Mouse (Mus musculus) kidney, postnatal 10 days (tissue): ENCODE measurements around the gene Trio.

ENCODE experiments used
- DNase-seq: peaks from one replicate; pipeline ENCODE4 v3.0.0; 2021; ENCODE audit warnings: mixed read lengths

Trio gene

DNA sequence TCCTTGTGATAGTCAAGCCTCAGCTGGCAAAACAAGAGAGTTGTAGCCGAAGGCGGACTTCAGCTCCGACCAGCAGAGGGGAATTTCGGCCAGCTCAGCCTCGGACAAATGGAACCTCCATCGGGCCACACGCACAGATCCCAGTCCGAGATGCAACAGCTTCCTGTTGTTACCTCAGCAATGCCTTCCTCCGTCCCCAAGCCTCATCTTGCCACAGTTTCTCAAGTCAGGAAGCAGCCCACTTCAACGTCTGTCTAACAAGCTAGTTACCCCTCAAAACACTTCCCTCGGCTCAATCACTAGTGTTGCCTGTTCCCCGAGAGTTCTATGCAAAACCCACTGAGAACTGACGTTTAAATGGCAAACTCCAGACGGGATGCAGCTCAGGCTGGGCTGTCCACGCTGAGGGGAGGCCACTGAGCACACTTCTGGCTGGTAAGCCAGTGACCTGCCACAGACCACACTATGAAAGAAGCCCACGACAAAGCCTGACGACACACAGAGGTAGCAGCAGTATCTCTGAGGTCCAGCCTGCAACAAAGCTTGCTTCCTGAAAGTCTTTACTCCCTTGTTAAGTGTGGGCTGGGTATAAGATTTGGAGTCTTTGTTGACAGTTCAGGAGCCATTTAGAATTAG lies 34.5 kb downstream of the Trio start:
- DNase-seq, result no peak

DNA sequence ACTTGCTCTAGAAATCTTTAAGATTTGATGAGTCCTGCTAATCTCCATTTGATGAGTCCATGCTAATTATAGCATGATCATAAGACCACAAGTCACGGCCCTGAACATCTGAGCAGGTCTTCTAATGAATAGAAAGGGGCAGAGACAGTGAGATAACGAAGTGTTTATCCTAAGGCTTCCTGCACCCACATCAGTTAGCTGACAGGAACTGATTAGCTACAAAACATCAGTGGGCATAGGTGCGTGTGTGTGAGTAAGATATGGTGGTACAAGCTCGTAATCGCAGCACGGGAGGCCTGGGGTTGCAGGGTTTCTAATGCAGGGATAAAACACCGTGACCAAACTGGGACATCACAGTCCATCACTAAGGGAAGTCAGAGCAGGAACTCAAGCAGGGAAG lies 37.7 kb downstream of the Trio start:
- DNase-seq, result no peak

DNA sequence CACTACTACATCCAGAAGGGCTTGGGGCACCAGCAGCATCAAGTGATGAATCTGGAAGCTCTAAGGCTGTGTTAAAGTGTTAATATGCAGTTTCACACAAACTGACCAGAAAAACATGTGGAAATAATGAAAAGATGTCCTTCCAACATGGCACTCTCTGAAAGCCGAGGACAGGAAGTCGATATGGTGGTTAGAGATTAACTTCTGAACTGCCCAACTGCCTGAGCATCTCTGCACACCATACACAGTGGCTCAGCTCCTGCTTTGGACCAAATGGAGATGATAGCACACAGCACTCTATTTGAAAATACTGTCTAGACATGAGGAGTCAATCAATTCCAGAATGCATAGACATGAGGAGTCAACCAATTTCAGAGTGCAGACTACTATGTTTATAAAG lies 40.8 kb downstream of the Trio start:
- no peak for DNase-seq

DNA sequence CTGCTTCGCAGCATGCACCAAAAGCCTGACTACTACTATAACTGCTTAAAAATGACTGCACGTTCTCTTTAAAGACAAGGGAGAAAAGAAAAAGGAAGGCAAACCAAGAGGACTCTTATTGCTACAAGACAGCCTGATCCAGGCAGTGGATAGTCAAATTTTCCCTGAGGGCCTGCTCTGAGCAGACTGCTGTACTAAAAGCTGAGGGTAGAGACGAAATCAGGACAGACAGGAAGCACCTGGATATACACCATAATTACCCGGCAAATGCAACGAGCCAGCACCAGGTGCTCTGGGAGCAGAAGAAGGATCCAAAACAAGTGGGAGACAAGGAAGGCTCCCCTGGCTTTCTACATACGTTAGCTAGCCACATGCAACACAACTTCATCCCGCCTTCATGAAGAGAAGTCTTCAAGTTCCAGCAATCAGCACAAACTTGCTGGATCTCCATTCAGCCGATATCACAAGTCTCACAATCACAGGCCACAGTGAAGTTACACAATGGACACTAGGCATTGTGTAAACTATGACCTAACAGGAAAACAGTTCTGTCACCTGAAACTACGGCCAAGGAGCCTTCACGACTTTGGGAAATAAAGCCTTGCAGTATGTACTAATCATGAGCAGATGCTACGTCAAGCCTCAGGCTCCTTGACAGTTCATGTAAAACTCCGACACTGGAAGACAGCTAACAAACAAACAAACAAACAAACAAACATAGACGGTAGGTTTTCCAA lies 43.7 kb downstream of the Trio start:
- DNase-seq, result no peak

DNA sequence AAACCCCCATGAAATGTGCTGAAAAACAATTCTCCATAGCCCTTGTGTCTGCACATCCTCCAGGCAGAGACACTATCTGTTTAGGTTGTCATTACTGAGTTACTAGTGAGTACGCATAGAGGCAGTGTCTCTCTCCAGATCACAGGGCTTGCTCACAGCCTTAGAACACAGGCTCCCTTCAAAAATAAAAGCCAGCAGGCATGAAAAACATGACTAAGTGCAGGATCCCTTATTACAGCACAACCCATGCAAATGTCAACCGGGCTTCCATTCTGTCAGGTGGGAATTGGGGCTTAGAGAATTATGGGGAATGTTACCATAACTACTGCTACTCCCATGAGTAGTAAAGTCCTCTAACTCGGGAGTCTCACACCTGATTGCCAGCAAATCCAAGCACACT lies 44.4 kb downstream of the Trio start:
- no peak for DNase-seq

DNA sequence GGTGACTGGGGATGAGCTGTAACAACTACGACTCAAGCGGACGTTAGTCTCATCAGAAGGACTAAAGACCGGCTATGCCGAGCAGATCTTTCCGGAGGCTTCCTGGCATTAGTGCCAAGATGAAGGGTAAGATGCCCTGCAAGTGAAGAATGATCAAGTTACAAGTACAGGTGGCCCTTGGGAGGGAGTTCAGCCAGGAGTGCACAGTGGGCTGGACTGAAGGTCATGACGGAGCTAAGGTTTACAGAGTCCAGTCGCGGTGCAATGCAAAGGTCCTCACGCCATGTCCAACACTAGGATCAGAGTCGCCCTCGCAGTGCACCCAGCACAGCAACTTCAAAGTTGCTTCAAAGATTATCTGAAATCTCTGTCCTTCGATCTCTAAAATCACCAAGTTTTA lies 45.2 kb downstream of the Trio start:
- peak; percentile 27 for DNase-seq

DNA sequence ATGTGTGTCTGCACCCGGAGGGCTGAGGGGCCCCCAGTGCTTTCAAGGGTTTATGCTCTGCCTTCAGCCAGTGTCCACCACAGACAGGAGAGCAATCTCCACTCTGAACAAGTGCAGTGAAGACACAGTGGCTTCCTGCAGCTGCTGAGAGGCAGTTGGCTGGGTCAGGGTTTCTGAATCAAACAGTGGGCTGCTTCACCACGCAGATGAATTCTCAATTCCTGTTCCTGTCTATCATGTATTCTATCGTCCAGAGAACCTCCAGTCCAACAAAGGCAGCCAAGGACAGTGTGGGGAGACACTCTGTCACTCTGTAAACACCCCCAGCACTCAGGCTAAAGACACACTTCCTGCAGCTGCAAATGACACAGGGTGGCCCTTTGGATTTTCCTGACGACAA lies 48.7 kb downstream of the Trio start:
- no peak for DNase-seq

DNA sequence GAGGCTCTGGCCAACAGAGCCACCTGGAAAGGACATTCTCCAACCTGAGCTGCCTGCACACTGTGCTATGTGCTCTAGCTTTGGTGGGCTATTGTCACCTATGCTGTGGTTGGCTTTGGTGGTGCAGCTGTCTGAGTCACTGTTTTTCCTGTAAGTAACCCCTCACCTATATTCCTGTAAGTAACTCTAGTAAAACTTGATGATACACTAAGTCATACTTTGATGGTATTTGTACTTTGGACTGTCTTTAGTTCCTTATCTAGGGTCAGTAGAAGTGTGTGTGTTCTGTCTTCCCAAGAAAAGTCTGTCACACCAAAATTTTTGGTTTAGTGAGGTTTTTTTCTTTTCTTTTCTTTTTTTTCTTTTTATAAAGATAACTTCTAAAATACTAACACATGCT lies 49.3 kb downstream of the Trio start:
- DNase-seq, result no peak

DNA sequence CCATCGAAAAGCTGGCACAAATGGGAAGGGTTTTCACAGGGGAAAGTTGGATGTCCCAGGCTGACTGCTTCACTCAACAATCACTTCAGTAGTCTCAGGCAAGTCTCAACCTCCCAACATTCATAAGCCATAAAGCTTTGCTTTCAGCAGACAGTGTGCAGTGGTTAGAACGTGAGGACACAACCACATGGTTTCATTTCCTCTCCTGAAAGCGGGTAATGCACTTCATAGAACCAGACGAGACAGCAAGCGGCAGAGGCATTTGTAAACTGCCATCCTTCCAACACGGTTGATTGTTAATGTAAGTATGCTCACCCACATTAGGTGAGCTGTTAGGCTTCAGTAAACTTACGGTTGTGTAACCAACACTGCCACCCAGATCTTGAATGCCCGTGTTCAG lies 51.0 kb downstream of the Trio start:
- no peak for DNase-seq

DNA sequence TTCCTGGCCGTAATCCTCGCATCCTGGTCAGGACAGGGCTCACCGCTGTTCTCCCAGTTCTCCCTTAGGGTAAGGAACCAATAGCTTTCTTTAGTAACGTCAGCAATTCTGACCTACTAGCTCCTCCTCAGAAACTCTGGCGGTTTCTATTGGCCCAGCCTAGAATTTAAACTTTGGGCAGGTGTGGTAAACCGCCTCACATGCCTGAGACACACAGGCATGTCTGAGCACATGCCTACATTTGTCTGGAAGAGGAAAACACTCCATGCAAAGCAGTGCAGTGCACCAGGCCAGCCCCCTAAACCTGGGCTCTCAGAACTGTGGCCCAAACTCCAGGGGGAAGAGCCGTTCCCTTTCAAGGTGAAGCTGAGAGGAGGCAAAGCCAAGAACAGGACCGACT lies 57.5 kb downstream of the Trio start:
- no peak for DNase-seq

DNA sequence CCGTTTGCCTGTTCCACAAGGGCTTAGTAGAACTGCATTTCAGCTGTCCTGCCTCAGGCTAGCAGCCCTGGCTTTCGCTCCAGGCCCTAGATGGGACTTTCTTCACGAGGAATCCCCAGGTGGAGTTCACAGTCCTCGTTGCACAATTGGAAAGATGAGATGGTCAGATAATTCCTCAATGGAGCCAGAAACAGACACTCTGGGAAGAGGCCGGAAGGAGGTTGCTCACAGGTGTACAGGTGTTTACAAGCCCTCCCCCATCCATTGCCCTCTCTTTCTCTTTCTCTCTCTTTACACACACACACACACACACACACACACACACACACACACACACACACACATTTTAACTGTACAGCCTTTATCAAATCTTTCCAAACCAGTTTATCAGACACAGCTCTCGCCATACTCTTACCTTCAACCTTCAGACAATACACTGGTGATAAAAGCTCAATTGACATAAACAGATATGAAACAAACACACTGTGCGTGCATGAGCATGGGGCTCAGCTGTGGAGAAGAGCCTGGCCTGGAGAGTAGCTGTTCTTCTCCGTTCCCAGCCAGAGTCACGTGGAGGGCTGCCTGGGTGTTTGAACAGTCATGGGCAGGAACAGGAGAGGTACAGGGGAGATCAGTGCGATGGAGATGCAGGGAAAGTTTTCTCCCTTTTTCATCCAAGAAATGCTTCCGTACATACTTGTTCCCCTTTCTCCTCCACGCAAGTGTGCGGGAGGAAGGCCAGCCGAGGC lies 58.3 kb downstream of the Trio start:
- no peak for DNase-seq

DNA sequence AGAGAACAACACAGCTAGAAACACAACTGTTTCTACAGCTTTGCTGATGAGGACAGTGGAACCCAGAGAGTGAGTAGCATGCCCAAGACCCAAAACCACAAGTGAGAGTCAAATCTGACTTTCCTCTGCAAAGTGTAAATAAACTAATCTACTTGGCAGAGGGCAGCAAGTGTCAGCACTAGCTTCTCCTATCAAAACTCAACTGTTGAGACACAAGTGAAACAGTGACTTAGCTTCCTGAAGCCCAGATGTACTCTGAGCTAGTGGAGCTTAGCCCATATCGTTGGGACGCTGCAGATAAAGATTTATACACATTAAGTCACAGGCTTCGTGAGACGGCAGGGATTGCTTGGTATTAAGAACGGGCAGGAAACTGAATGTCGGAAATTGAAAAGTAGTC lies 60.8 kb downstream of the Trio start:
- DNase-seq, result no peak

DNA sequence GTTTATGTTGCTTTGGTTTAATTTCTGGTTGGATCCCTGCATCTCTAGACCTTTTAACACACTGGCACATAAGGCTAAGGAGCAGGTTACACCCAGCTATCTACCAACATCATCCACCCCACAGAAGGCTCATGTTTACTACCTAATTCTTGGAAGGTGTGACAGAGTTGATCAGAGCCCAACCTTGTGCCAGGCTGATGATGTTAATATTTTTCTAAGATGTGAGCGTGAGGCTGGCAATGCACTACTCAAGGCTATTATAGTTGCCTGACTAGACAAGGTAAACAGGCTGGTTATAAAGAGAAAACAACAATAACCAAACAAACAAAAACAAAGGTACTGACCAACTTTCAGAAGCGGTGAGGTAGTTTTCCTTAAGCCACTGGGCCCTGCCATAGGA lies 62.1 kb downstream of the Trio start:
- no peak for DNase-seq

DNA sequence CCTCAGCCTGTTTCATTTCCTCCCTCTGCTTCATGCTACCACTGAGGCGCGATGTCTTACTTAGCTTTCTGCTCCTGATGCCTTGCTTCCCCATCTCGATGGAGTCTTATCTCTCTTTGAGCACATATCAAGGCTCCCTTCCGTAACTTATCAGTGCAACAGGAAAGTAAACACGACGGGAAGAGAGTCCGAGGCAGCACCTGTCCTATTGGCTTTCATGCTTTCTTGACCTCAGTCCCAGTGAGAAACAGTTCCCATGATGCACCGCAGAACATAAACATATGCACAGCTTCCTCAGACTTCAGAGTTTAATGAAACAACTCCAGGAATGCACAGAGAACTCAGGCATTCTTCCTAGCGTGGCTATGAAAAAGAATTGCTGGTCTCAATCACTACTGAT lies 65.0 kb downstream of the Trio start:
- DNase-seq, result no peak

DNA sequence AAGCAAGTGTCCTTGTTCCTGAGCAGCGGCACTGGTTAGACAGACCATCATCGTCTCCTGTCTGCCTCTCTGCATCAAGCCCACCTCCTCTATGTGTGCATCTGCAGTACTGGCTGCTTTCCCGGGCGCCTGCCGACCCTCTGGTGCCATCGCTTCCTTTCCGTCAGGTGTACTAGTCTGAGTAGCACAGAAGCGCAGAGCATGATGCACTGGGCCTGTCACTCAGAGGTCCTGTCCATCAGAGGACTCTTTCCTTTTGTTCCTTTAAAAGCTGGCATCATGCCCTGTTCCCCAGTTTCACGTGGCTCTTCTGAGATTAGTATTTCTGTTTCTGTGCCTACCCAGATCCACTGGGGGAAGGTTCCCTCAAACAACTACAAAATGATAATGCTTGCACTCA lies 67.8 kb downstream of the Trio start:
- DNase-seq, result no peak

DNA sequence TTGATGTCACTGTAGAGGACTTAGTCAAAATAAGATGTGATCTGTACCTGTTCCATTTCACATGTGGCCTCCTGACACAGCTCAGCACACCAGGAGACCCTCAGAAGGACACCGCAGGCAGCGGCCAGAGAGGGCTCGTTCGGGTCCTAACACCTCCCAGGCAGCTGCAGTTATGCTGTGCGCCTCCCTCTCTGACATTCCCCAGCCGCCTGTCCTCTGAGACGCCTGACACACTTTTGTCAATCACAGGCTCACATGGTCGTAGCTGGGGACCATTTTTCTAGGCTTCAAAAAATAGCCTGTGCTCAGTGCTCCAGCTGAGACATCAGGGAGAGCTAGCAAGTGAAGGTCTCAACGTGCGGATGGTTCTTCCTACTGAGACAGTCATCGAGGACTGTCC lies 70.0 kb downstream of the Trio start:
- DNase-seq, result no peak

DNA sequence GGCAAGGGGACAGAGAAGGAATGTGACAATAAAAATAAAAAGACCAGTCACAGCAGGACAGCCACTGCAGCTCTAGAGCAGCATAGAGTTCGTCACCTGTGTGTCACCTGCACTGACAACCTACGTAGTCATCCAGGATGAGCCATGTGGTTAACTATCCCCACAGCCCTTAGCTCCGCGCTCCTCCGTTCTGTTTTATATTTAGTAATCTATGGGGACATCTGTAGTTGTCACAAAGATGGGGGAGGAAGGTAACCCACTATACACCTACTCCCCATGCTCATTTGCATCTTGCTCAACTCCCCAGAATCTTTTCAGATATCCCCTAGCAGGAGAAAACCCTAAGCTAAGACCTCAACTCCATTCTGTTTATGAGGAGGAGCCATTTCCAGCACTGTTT lies 71.3 kb downstream of the Trio start:
- no peak for DNase-seq

DNA sequence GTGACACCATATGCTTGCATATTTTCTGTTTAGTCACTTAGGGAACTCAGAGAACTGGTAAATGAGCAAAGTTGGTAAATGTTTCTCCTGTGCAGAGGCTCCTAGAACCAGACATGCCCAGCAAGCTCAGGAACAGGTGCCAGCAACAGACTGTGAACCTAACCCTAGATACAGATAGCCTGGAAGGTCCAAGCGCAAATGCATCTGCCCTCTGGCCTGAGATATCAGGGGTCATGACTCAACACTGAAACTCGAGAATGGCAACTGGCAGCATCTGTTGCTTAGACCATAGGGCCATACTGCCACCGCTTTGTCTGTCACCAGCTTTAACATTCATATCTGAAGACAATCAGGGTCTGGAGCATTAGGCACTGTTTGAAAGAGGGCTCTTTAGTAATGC lies 72.1 kb downstream of the Trio start:
- DNase-seq, result no peak

DNA sequence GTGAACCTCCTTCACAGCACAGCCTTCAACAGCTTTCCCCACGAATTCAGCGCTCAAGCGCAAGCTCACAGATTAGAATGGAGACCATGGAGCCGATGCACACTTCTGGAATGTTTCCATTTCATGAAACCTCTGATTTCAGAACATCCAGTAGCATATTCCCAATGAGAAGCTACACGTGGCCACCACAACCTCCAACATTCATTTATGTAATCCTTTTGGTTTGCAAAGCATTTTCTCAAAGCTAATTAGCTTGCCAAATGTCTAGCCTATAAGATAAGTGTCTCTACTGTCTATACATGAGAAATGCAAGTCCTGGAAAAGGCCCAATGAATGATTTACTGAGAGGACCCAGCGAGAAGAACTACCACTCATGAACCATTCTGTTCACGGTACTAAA lies 74.5 kb downstream of the Trio start:
- DNase-seq, result no peak

DNA sequence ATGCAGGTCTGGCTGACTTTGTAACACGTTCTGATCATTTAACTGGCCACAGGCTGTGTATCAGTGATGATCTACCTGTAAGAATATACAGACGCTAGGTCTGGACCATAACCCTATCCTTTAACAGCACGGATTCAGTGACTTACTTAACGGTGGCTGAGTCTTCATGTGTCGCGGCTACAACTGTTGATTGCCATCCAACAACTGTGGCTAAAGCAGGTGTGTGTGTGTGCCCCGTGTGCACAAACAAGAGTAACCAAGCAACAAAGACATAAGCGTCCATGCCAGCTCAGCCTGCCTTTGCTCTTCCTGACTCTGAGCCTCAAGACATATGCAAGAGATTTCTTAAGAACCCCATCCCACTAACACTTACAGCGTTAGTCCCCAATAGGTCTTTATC lies 76.5 kb downstream of the Trio start:
- DNase-seq, result no peak

DNA sequence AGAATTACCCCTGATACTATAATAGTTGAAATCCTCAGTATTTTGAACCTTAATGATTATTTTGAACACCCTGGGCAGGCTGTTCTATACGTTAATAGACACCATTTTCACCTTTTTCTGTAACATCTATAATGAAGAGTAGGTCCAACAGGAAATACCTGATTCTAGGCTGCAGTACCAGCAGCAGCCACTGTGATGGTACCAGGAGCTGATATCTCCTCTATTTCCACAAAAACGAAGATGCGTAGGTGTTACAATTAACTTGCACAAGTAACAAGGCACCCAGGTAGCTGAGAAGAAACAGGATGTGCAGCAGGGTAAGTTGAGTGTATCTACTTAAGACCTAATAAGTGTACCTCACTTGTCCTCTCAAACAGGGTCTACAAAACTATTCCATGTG lies 77.8 kb downstream of the Trio start:
- no peak for DNase-seq

DNA sequence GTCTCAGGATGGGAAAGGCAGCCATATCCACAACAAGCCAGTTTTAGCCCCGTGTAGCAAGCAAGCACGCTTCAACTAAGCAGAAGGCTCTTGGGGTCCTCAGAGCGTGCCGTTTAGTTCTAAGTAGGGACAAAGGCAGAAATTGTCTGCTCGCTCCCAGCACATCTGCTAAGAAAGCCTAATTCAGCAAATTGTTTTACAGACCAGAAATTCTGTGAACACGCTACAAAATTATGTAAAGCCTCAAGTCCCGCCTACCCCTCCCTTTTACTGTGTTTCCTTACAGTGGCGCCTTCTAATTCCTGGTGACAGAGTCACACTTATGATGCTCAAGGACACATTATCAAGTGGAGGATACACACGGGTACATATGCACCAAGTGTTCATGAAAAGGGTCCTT lies 80.1 kb downstream of the Trio start:
- no peak for DNase-seq

DNA sequence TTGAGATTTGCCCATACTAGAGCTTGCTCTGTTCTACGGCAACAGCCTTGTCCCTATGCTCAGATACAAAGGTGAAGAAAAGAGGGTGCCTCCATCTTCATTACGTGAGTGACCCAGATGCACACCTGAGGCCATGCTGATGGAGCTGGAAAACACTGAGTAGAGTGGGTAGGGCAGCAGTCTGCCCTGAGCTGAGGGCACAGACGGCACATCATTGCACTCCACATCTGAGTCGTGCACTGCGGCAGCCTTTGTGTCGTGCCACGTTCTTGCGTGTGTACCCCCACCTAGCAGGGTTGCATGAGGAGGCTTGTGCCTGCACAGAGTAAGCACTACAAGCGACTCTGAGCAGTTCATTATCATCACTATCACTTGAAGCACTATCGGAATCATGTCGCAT lies 80.8 kb downstream of the Trio start:
- no peak for DNase-seq

DNA sequence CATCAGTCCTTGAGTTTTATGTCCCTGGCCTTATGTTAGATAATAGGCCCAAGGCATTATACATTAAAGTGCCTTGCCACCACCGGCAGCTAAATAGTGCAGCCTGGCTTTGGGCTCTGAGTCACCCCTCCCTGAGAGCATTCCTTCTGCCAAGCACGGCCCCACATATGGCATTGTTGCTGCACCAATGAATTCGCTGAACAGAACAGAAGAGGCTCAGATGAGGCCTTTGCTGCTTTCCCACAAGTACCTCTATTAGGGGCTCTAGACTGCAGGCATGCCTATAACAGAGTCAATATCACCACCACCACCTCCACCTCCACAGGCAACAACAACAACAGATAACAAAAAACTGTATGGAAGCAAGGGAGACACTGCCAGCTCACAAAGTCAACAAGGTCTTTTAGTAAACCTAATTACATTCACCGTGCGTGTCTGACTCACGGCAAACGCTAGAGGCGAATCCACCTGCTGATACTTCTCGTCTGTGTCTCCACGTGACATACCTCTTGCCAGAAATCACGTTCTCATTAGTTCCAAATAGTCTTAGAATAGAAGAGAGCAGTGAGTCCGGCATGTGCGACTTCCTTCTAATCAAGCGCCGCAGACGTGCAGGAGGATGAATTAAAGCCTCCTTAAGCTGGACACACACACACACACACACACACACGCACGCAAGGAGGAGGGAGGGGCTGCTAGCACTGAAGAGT lies 82.0 kb downstream of the Trio start:
- DNase-seq, result no peak
